Mouse (Mus musculus) ZHBTc4 (cell line): Measurements from ENCODE around the gene Rnf141.

Experiments used
- DNase-seq: peaks from one replicate; pipeline ENCODE4 v3.0.0-alpha.2; 2011; ENCODE audit warnings: low read depth, low spot score

Gene Rnf141

GRCm38 (mm10) chr7:110843916-110844874, at the start of gene Rnf141:
TSS of gene Rnf141 (minus strand) at chr7:110844457.
- DNase-seq, result peak; percentile 97

- DNase-seq, result peak; percentile 10
These were observed 47.3 kb upstream of the Rnf141 start for GRCm38 (mm10) chr7:110891501-110891986.

GRCm38 (mm10) chr7:110881746-110882333, 37.6 kb upstream of the Rnf141 start:
- no peak for DNase-seq

GRCm38 (mm10) chr7:110878028-110878427, 33.8 kb upstream of the Rnf141 start:
- DNase-seq, result no peak

GRCm38 (mm10) chr7:110876965-110877364, 32.7 kb upstream of the Rnf141 start:
- no peak for DNase-seq

- DNase-seq, result no peak
These were observed 24.6 kb upstream of the Rnf141 start for GRCm38 (mm10) chr7:110868807-110869206.

GRCm38 (mm10) chr7:110867116-110867515, 22.9 kb upstream of the Rnf141 start:
- peak; percentile 82 for DNase-seq

- DNase-seq, result no peak
These were observed 21.8 kb upstream of the Rnf141 start for GRCm38 (mm10) chr7:110866021-110866420.

- no peak for DNase-seq
These were observed 21.3 kb upstream of the Rnf141 start for GRCm38 (mm10) chr7:110865570-110865969.

- DNase-seq, result peak; percentile 46
These were observed 20.8 kb upstream of the Rnf141 start for GRCm38 (mm10) chr7:110865038-110865437.

- DNase-seq, result no peak
These were observed 18.6 kb upstream of the Rnf141 start, which contains the start of gene Lyve1 for GRCm38 (mm10) chr7:110862751-110863289. TSS of gene Lyve1 (minus strand) at chr7:110863239.

- no peak for DNase-seq
These were observed 15.9 kb upstream of the Rnf141 start for GRCm38 (mm10) chr7:110860129-110860528.

GRCm38 (mm10) chr7:110855604-110856003, 11.3 kb upstream of the Rnf141 start:
- DNase-seq, result no peak

GRCm38 (mm10) chr7:110854927-110855546, 10.8 kb upstream of the Rnf141 start:
- DNase-seq, result no peak

- no peak for DNase-seq
These were observed 10.3 kb upstream of the Rnf141 start for GRCm38 (mm10) chr7:110854519-110854918.

- DNase-seq, result no peak
These were observed 9.4 kb upstream of the Rnf141 start for GRCm38 (mm10) chr7:110853611-110854010.

- no peak for DNase-seq
These were observed 7.4 kb upstream of the Rnf141 start for GRCm38 (mm10) chr7:110851541-110852203.

GRCm38 (mm10) chr7:110848371-110848770, 4.1 kb upstream of the Rnf141 start:
- DNase-seq, result no peak

- DNase-seq, result no peak
These were observed 3.1 kb upstream of the Rnf141 start for GRCm38 (mm10) chr7:110847321-110847720.

GRCm38 (mm10) chr7:110840332-110840731, 3.9 kb downstream of the Rnf141 start:
- DNase-seq, result no peak

- no peak for DNase-seq
These were observed 9.7 kb downstream of the Rnf141 start for GRCm38 (mm10) chr7:110834522-110834921.
